Mouse (Mus musculus) heart, adult 2 months (tissue): ENCODE results near the gene Itgb6.

Experiments
- CTCF ChIP-seq: fragments of 200-600 bp; IDR thresholded peaks from 2 replicates; pipeline ENCODE4 v1.8.1; 2022; ENCODE audit warnings: antibody characterized with exemption, mild to moderate bottlenecking, moderate library complexity
- EP300 ChIP-seq: fragments of 200-500 bp; IDR thresholded peaks from 2 replicates; pipeline ENCODE4 v1.6.1; 2011; ENCODE audit warnings: low read depth, low read length, control low read depth; ENCODE audit not compliant: insufficient read depth
- POLR2A ChIP-seq: fragments of 200-500 bp; IDR thresholded peaks from 2 replicates; pipeline ENCODE4 v1.6.1; 2011; ENCODE audit warnings: mild to moderate bottlenecking, low read depth, low read length, control low read depth; ENCODE audit not compliant: insufficient read depth

DNA sequence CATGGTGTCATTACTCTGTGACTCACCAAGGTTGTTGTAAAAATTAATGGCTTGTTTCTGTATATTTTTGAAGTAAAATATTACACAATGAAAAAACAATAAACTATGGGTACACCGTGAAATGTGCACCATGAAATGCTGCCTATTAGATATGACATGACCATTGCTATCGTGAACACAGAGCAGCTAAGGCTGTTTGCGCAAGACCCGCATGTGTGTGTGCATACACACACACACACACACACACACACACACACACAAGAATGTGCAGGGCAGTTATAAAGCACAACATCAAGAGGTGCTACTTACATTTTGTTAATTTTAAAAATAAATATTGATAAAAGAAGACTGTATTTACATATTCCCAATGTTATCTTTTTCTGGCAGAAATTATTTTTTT, 62.5 kb downstream of the Itgb6 start:
- TF ChIP-seq CTCF = no peak
- no peak for TF ChIP-seq POLR2A
- TF ChIP-seq EP300 = no peak
